Mouse (Mus musculus) hindbrain, embryonic 14.5 days (tissue): ENCODE results near the gene Ldhb. TPM values are rescaled to one million over a fixed set of nuclear protein-coding genes. Genes with fewer than 3 reads are reported as not detected.

ENCODE experiments used
- ATAC-seq: fragments of 200-750 bp; cut with Nextera tagmentation; 2 replicates; pipeline ENCODE4 v1.8.0; 2017; ENCODE audit warnings: moderate number of reproducible peaks, mild to moderate bottlenecking, moderate TSS enrichment, moderate library complexity; ENCODE audit not compliant: low FRiP score
- DNase-seq: peaks from one replicate; pipeline ENCODE4 v3.0.0-alpha.2; 2015; ENCODE audit warnings: low spot score
- H3K27ac ChIP-seq: fragments of 300-500 bp; sonication (generic); 2 replicates; pipeline ENCODE4 v1.5.1; 2014; ENCODE audit warnings: mild to moderate bottlenecking, moderate library complexity
- H3K27me3 ChIP-seq: fragments of 300-500 bp; sonication (generic); 2 replicates; pipeline ENCODE4 v1.6.1; 2014; ENCODE audit warnings: mild to moderate bottlenecking, low read length, mixed read lengths; ENCODE audit not compliant: control insufficient read depth, insufficient read depth
- H3K36me3 ChIP-seq: fragments of 300-500 bp; sonication (generic); replicated peaks from 2 replicates; pipeline ENCODE4 v1.6.1; 2014; ENCODE audit not compliant: control insufficient read depth, insufficient read depth
- H3K4me1 ChIP-seq: fragments of 300-500 bp; sonication (generic); replicated peaks from 2 replicates; pipeline ENCODE4 v1.6.1; 2014; ENCODE audit warnings: antibody characterized with exemption, low read length, mixed read lengths; ENCODE audit not compliant: control insufficient read depth, insufficient read depth
- H3K4me2 ChIP-seq: fragments of 300-500 bp; sonication (generic); replicated peaks from 2 replicates; pipeline ENCODE4 v1.6.1; 2014; ENCODE audit warnings: mild to moderate bottlenecking, moderate library complexity
- H3K4me3 ChIP-seq: fragments of 300-500 bp; sonication (generic); replicated peaks from 2 replicates; pipeline ENCODE4 v1.5.1; 2014; ENCODE audit warnings: mild to moderate bottlenecking, low read length
- H3K9ac ChIP-seq: fragments of 300-500 bp; sonication (generic); 2 replicates; pipeline ENCODE4 v1.6.1; 2014
- H3K9me3 ChIP-seq: fragments of 300-500 bp; sonication (generic); 2 replicates; pipeline ENCODE4 v1.6.1; 2016; ENCODE audit warnings: low read length; ENCODE audit not compliant: control insufficient read depth
- WGBS: fragments of 180-500 bp; shearing (Covaris S2); extraction: QIAGEN DNeasy Blood & Tissue Kit; methylation state at CpG from one replicate; pipeline ENCODE4 v1.1.7; 2014; 5-methylcytosine and 5-hydroxymethylcytosine counted together
- polyA plus RNA-seq: library from polyadenylated mRNA; unstranded; fragments of >200 nt; fragmentation: Nextera tagmentation; extraction: Ambion mirVana; gene quantifications from 2 replicates; pipeline ENCODE4 v1.2.1, GENCODE M21; 2014

Ldhb gene
- polyA plus RNA-seq, 1 experiment from 2014 or later, result 499 TPM

GRCm38 (mm10) chr6:142540561-142541160, 32.9 kb upstream of the Ldhb start:
- WGBS, result 92% methylated on average over 10 of the region's 10 CpGs
- Histone ChIP-seq H3K36me3 (no peaks in the 10 kb centered on the region), H3K4me1 (no peaks in the 10 kb centered on the region), H3K4me2 (no peak overlapping the region), H3K27ac (no peak overlapping the region), H3K27me3 (no peaks in the 10 kb centered on the region), H3K4me3 (no peak overlapping the region), H3K9ac (no peak overlapping the region), H3K9me3 (no peaks in the 10 kb centered on the region)
- ATAC-seq, result no peak
- no peak for DNase-seq

- Histone ChIP-seq H3K36me3 (no peaks in the 10 kb centered on the region), H3K4me3 (no peak overlapping the region), H3K27me3 (no peaks in the 10 kb centered on the region), H3K27ac (no peak overlapping the region), H3K4me2 (no peak overlapping the region), H3K9ac (no peak overlapping the region), H3K4me1 (no peaks in the 10 kb centered on the region), H3K9me3 (no peaks in the 10 kb centered on the region)
- ATAC-seq (no peak), DNase-seq (no peak)
- WGBS, result 90% methylated on average over 5 of the region's 5 CpGs
Observed at GRCm38 (mm10) chr6:142540131-142540530, 32.4 kb upstream of the Ldhb start.

GRCm38 (mm10) chr6:142538503-142538902, 30.7 kb upstream of the Ldhb start:
- Histone ChIP-seq H3K9me3 (no peaks in the 10 kb centered on the region), H3K27me3 (no peaks in the 10 kb centered on the region), H3K36me3 (no peaks in the 10 kb centered on the region), H3K4me1 (no peaks in the 10 kb centered on the region), H3K9ac (no peak overlapping the region), H3K27ac (no peak overlapping the region), H3K4me2 (no peak overlapping the region), H3K4me3 (no peak overlapping the region)
- DNase-seq (no peak), ATAC-seq (no peak)
- 86% methylated on average over 17 of the region's 17 CpGs for WGBS

GRCm38 (mm10) chr6:142533412-142533811, 25.7 kb upstream of the Ldhb start:
- 87% methylated on average over 5 of the region's 5 CpGs for WGBS

GRCm38 (mm10) chr6:142532686-142533085, 24.9 kb upstream of the Ldhb start:
- Histone ChIP-seq H3K4me2 (no peak overlapping the region), H3K9me3 (no peaks in the 10 kb centered on the region), H3K27ac (no peak overlapping the region), H3K36me3 (no peaks in the 10 kb centered on the region), H3K9ac (no peak overlapping the region), H3K4me1 (no peaks in the 10 kb centered on the region), H3K27me3 (no peaks in the 10 kb centered on the region), H3K4me3 (no peak overlapping the region)
- no peak for DNase-seq
- 96% methylated on average over 2 of the region's 2 CpGs for WGBS
- ATAC-seq, result no peak

More at GRCm38 (mm10) chr6:142533412-142533811, 25.7 kb upstream of the Ldhb start:
- Histone ChIP-seq H3K4me1 (no peaks in the 10 kb centered on the region), H3K4me2 (no peak overlapping the region), H3K27ac (no peak overlapping the region), H3K9ac (no peak overlapping the region), H3K4me3 (no peak overlapping the region), H3K27me3 (no peaks in the 10 kb centered on the region), H3K36me3 (no peaks in the 10 kb centered on the region), H3K9me3 (no peaks in the 10 kb centered on the region)
- ATAC-seq, result no peak
- no peak for DNase-seq

- DNase-seq, result no peak
- Histone ChIP-seq H3K36me3 (no peaks in the 10 kb centered on the region), H3K9me3 (no peaks in the 10 kb centered on the region), H3K27ac (no peak overlapping the region), H3K4me3 (no peak overlapping the region), H3K9ac (no peak overlapping the region), H3K4me2 (no peak overlapping the region), H3K27me3 (no peaks in the 10 kb centered on the region), H3K4me1 (no peaks in the 10 kb centered on the region)
- WGBS, result 96% methylated on average over 17 of the region's 17 CpGs
- no peak for ATAC-seq
Observed at GRCm38 (mm10) chr6:142532141-142532540, 24.4 kb upstream of the Ldhb start.

- no peaks in the 10 kb centered on the region for H3K4me1 ChIP-seq
- H3K9me3 ChIP-seq, result no peaks in the 10 kb centered on the region
- no peaks in the 10 kb centered on the region for H3K36me3 ChIP-seq
- 71% methylated on average over 5 of the region's 5 CpGs for WGBS
- H3K4me3 ChIP-seq, result no peak overlapping the region
- no peaks in the 10 kb centered on the region for H3K27me3 ChIP-seq
- DNase-seq (no peak), ATAC-seq (no peak)
- 0 out of 2 replicates have a peak overlapping the region, but pooled peaks have one; percentile 2 for H3K27ac ChIP-seq
- H3K4me2 ChIP-seq, result no peak overlapping the region
- H3K9ac ChIP-seq, result no peak overlapping the region
Observed at GRCm38 (mm10) chr6:142530378-142530777, 22.6 kb upstream of the Ldhb start.

- no peaks in the 10 kb centered on the region for H3K27me3 ChIP-seq
- H3K9me3 ChIP-seq, result no peaks in the 10 kb centered on the region
- no peak overlapping the region for H3K4me3 ChIP-seq
- no peak overlapping the region for H3K4me2 ChIP-seq
- H3K36me3 ChIP-seq, result no peaks in the 10 kb centered on the region
- DNase-seq, result no peak
- no peak overlapping the region for H3K9ac ChIP-seq
- no peak overlapping the region for H3K27ac ChIP-seq
- no peaks in the 10 kb centered on the region for H3K4me1 ChIP-seq
- no peak for ATAC-seq
- WGBS, result 80% methylated on average over 8 of the region's 8 CpGs
Observed at GRCm38 (mm10) chr6:142529680-142530079, 21.9 kb upstream of the Ldhb start.

GRCm38 (mm10) chr6:142527931-142528562, 20.3 kb upstream of the Ldhb start:
- no peaks in the 10 kb centered on the region for H3K36me3 ChIP-seq
- ATAC-seq (no peak), DNase-seq (no peak)
- no peaks in the 10 kb centered on the region for H3K27me3 ChIP-seq
- no peak overlapping the region for H3K27ac ChIP-seq
- H3K4me1 ChIP-seq, result no peaks in the 10 kb centered on the region
- WGBS, result 58% methylated on average over 1 of the region's 1 CpGs
- no peaks in the 10 kb centered on the region for H3K9me3 ChIP-seq
- no peak overlapping the region for H3K4me3 ChIP-seq
- H3K4me2 ChIP-seq, result no peak overlapping the region
- H3K9ac ChIP-seq, result no peak overlapping the region
